Mouse (Mus musculus): ENCODE data around the gene 5330417C22Rik.
A peak's percentile ranks its signal among the peaks of the same experiment; 100 is the strongest.

5330417C22Rik gene

GRCm38 (mm10) chr3:108458866-108459265 lies 77.5 kb downstream of the 5330417C22Rik start:
- DNase-seq (ENCODE audit: low spot score) = no peak

- DNase-seq (ENCODE audit: low spot score) = no peak
These were observed 78.0 kb downstream of the 5330417C22Rik start for GRCm38 (mm10) chr3:108458380-108458779.

GRCm38 (mm10) chr3:108454172-108454571 lies 82.2 kb downstream of the 5330417C22Rik start:
- DNase-seq (ENCODE audit: low spot score) = no peak

GRCm38 (mm10) chr3:108451969-108452368 lies 84.4 kb downstream of the 5330417C22Rik start:
- no peak for DNase-seq (ENCODE audit: low spot score)

GRCm38 (mm10) chr3:108445366-108445705 lies 91.0 kb downstream of the 5330417C22Rik start:
- DNase-seq (ENCODE audit: low spot score) = no peak

GRCm38 (mm10) chr3:108444698-108445365 lies 91.5 kb downstream of the 5330417C22Rik start, which contains the start of gene Sars:
Gene Sars, minus strand, starts transcription at chr3:108445209.
- DNase-seq (ENCODE audit: low spot score) = peak; percentile 87

GRCm38 (mm10) chr3:108444029-108444428 lies 92.3 kb downstream of the 5330417C22Rik start:
- no peak for DNase-seq (ENCODE audit: low spot score)

- no peak for DNase-seq (ENCODE audit: low spot score)
These were observed 100.0 kb downstream of the 5330417C22Rik start for GRCm38 (mm10) chr3:108436380-108436714.

GRCm38 (mm10) chr3:108435701-108436379 lies 100.5 kb downstream of the 5330417C22Rik start:
- DNase-seq (ENCODE audit: low spot score) = no peak

GRCm38 (mm10) chr3:108433881-108434495 lies 102.3 kb downstream of the 5330417C22Rik start:
- DNase-seq (ENCODE audit: low spot score) = no peak

- no peak for DNase-seq (ENCODE audit: low spot score)
These were observed 103.0 kb downstream of the 5330417C22Rik start for GRCm38 (mm10) chr3:108433188-108433880.

GRCm38 (mm10) chr3:108432542-108433187 lies 103.7 kb downstream of the 5330417C22Rik start:
- no peak for DNase-seq (ENCODE audit: low spot score)

GRCm38 (mm10) chr3:108425624-108426018 lies 110.7 kb downstream of the 5330417C22Rik start:
- no peak for DNase-seq (ENCODE audit: low spot score)

- DNase-seq (ENCODE audit: low spot score) = no peak
These were observed 111.3 kb downstream of the 5330417C22Rik start for GRCm38 (mm10) chr3:108424944-108425623.

GRCm38 (mm10) chr3:108423844-108424801 lies 112.2 kb downstream of the 5330417C22Rik start:
- no peak for DNase-seq (ENCODE audit: low spot score)

- DNase-seq (ENCODE audit: low spot score) = no peak
These were observed 113.3 kb downstream of the 5330417C22Rik start for GRCm38 (mm10) chr3:108423006-108423405.

GRCm38 (mm10) chr3:108415831-108416223 lies 120.5 kb downstream of the 5330417C22Rik start:
- DNase-seq (ENCODE audit: low spot score) = peak; percentile 53

GRCm38 (mm10) chr3:108414857-108415830 lies 121.2 kb downstream of the 5330417C22Rik start, which contains the start of gene Celsr2:
Gene Celsr2, minus strand, starts transcription at chr3:108415552.
- DNase-seq (ENCODE audit: low spot score) = no peak

All from ovary, postnatal 14 days (tissue).